Comparison of ENCODE assay signal across 13 mouse cellular contexts in genomic region chr3:153701752-153702740, GRCm38 (mm10). TPM values are rescaled to one million over a fixed set of nuclear protein-coding genes. Genes with fewer than 3 reads are reported as not detected.
DNase-seq lines count a peak whose midpoint lies in the region; ATAC-seq and TF ChIP-seq lines count a peak whose summit lies in the region.
"Had no signal": no experiment of that assay in that cellular context is flagged by ENCODE, and none has a peak within 500 bp of the region (broad histone marks: within the 10 kb centered on the region; RNA-seq: fewer than 3 reads in every experiment).

No protein-coding gene starts in this region.

- DNase-seq in forebrain, embryonic 10.5 days (ENCODE audit: extremely low spot score, low spot score), result no peak
- no peak for DNase-seq in kidney, adult 8-10 months
- DNase-seq in embryo, embryonic 10 days (ENCODE audit: low spot score), result peak; percentile 60
- no peak for DNase-seq in B cell, adult 2 months
- DNase-seq in left cerebral cortex, adult 2 months (ENCODE audit: extremely low spot score in 1 of 2, low spot score in 2 of 2), result no peak
- DNase-seq: cerebellum, postnatal 14 days; layer of hippocampus, adult 9-11 months; spleen, adult 18-20 months had no signal

- peaks cover 65% of the 10 kb centered on the region for H3K4me1 ChIP-seq in forebrain, embryonic 10.5 days
- H3K4me1 ChIP-seq in forebrain, embryonic 15.5 days, result peaks cover 3% of the 10 kb centered on the region; the same call in 1 of the 2 replicates
- peaks cover 50% of the 10 kb centered on the region for H3K4me1 ChIP-seq in kidney, embryonic 14.5 days (ENCODE audit: control insufficient read depth, insufficient read depth, low read length)
- H3K4me1 ChIP-seq in limb, embryonic 12.5 days (replicated peaks), result peaks cover 56% of the 10 kb centered on the region

- no peak for ATAC-seq in forebrain, embryonic 15.5 days (replicated peaks)
- peak; percentile 56 for ATAC-seq in kidney, embryonic 14.5 days (ENCODE audit: low FRiP score, low TSS enrichment)
- ATAC-seq in limb, embryonic 12.5 days (ENCODE audit: insufficient number of reproducible peaks, insufficient read depth, low FRiP score, low TSS enrichment, low read depth), result peak; percentile 74; the same call in 1 of the 2 replicates

- H3K4me3 ChIP-seq in forebrain, embryonic 10.5 days, result no peak overlapping the region
- no peak overlapping the region for H3K4me3 ChIP-seq in forebrain, embryonic 15.5 days
- no peak overlapping the region for H3K4me3 ChIP-seq in kidney, embryonic 14.5 days (ENCODE audit: low read length)
- no peak overlapping the region for H3K4me3 ChIP-seq in limb, embryonic 12.5 days (replicated peaks)
- no peak overlapping the region for H3K4me3 ChIP-seq in left cerebral cortex, adult 2 months
- H3K4me3 ChIP-seq: lung, embryonic 15.5 days had no signal

- H3K4me2 ChIP-seq in forebrain, embryonic 15.5 days (replicated peaks), result no peak overlapping the region
- H3K4me2 ChIP-seq in kidney, embryonic 14.5 days (replicated peaks; ENCODE audit: low read depth, low read length), result peak overlapping the region; percentile 21; the same call in 1 of the 2 replicates
- peak overlapping the region; percentile 38 for H3K4me2 ChIP-seq in limb, embryonic 12.5 days
- H3K4me2 ChIP-seq: lung, embryonic 15.5 days; midbrain, embryonic 11.5 days had no signal

- H3K27ac ChIP-seq in forebrain, embryonic 10.5 days, result peak overlapping the region; percentile 66
- no peak overlapping the region for H3K27ac ChIP-seq in forebrain, embryonic 15.5 days (replicated peaks)
- H3K27ac ChIP-seq in kidney, embryonic 14.5 days (ENCODE audit: low read depth, low read length), result peak overlapping the region; percentile 69
- peak overlapping the region; percentile 68 for H3K27ac ChIP-seq in limb, embryonic 12.5 days
- H3K27ac ChIP-seq in left cerebral cortex, adult 2 months, result no peak overlapping the region
- H3K27ac ChIP-seq: lung, embryonic 15.5 days had no signal

- peaks cover 15% of the 10 kb centered on the region; the same call in 1 of the 2 replicates for H3K36me3 ChIP-seq in forebrain, embryonic 10.5 days (replicated peaks)
- H3K36me3 ChIP-seq in forebrain, embryonic 15.5 days, result no peaks in the 10 kb centered on the region
- H3K36me3 ChIP-seq in kidney, embryonic 14.5 days (ENCODE audit: control insufficient read depth, insufficient read depth, low read length), result no peaks in the 10 kb centered on the region
- no peaks in the 10 kb centered on the region; the same call in 1 of the 2 replicates for H3K36me3 ChIP-seq in limb, embryonic 12.5 days
- H3K36me3 ChIP-seq: lung, embryonic 15.5 days had no signal

- TF ChIP-seq CTCF in left cerebral cortex, adult 2 months (IDR thresholded peaks at IDR 0.05), result no peak

- H3K9ac ChIP-seq in forebrain, embryonic 15.5 days (replicated peaks), result no peak overlapping the region
- H3K9ac ChIP-seq in kidney, embryonic 14.5 days (ENCODE audit: low read depth, low read length), result no peak overlapping the region
- no peak overlapping the region for H3K9ac ChIP-seq in limb, embryonic 12.5 days (replicated peaks)
- H3K9ac ChIP-seq: lung, embryonic 15.5 days had no signal

- no peaks in the 10 kb centered on the region for H3K27me3 ChIP-seq in forebrain, embryonic 10.5 days (ENCODE audit: poor library complexity, severe bottlenecking)
- H3K27me3 ChIP-seq in forebrain, embryonic 15.5 days, result no peaks in the 10 kb centered on the region
- no peaks in the 10 kb centered on the region for H3K27me3 ChIP-seq in kidney, embryonic 14.5 days (ENCODE audit: control insufficient read depth, insufficient read depth, low read length)
- H3K27me3 ChIP-seq in limb, embryonic 12.5 days, result peaks cover 38% of the 10 kb centered on the region
- H3K27me3 ChIP-seq: lung, embryonic 15.5 days had no signal

- intact Hi-C loops in left cerebral cortex, adult 2 months (cut with DNase I), result no loop called here

- H3K9me3 ChIP-seq in forebrain, embryonic 10.5 days, result no peaks in the 10 kb centered on the region
- H3K9me3 ChIP-seq in forebrain, embryonic 15.5 days, result no peaks in the 10 kb centered on the region
- no peaks in the 10 kb centered on the region for H3K9me3 ChIP-seq in kidney, embryonic 14.5 days (ENCODE audit: control insufficient read depth, low read length)
- H3K9me3 ChIP-seq in limb, embryonic 12.5 days, result no peaks in the 10 kb centered on the region
- H3K9me3 ChIP-seq: lung, embryonic 15.5 days had no signal

- 37% methylated on average over 15 of the region's 15 CpGs for WGBS in forebrain, embryonic 10.5 days
- WGBS in forebrain, embryonic 15.5 days, result 22% methylated on average over 15 of the region's 15 CpGs
- 16% methylated on average over 15 of the region's 15 CpGs for WGBS in kidney, embryonic 14.5 days
- 11% methylated on average over 15 of the region's 15 CpGs for WGBS in limb, embryonic 12.5 days

RNA-seq across cellular contexts. Expression of gene St6galnac3, which starts 22.9 kb away (rescaled TPM):
- 40.0 and 40.5 TPM in 2 replicates for polyA plus RNA-seq in forebrain, embryonic 10.5 days (2016; fragmentation: Nextera tagmentation; extraction: Ambion mirVana)
- 24.4 and 24.5 TPM in 2 replicates for polyA plus RNA-seq in forebrain, embryonic 15.5 days (2015; fragmentation: Nextera tagmentation; extraction: Ambion mirVana)
- polyA plus RNA-seq in kidney, embryonic 14.5 days (2014; fragmentation: Nextera tagmentation; extraction: Ambion mirVana), result 51.6 and 63.8 TPM in 2 replicates
- 38.3 and 41.2 TPM in 2 replicates for polyA plus RNA-seq in limb, embryonic 12.5 days (2016; fragmentation: Nextera tagmentation; extraction: Ambion mirVana)
- total RNA-seq in left cerebral cortex, adult 2 months (2021), result 10 to 100 TPM; 17.1 to 18.8 TPM

Comparison
In these comparisons a context has a peak if more than half of its experiments do, and no peak if none do; other contexts are left out.
1. H3K27ac ChIP-seq: peak in forebrain, embryonic 10.5 days (single experiment), kidney, embryonic 14.5 days (single experiment) and limb, embryonic 12.5 days (single experiment); none in forebrain, embryonic 15.5 days (single experiment) and left cerebral cortex, adult 2 months (single experiment).